Mouse (Mus musculus) cortical plate, adult 2 months (tissue): Measurements from ENCODE around the gene Il6st. TPM values are rescaled to one million over a fixed set of nuclear protein-coding genes. Genes with fewer than 3 reads are reported as not detected.
A peak's percentile ranks its signal among the peaks of the same experiment; 100 is the strongest.

Source experiments
- H3K27ac ChIP-seq: fragments of 200-500 bp; 2 replicates; pipeline ENCODE4 v1.5.1; 2012; ENCODE audit warnings: low read length, control low read depth, inconsistent platforms; ENCODE audit not compliant: insufficient read depth
- H3K4me1 ChIP-seq: fragments of 200-500 bp; 2 replicates; pipeline ENCODE4 v1.6.1; 2011; ENCODE audit warnings: low read length; ENCODE audit not compliant: control insufficient read depth, insufficient read depth
- H3K4me3 ChIP-seq: fragments of 200-500 bp; 2 replicates; pipeline ENCODE4 v1.5.1; 2011; ENCODE audit warnings: mild to moderate bottlenecking, low read length, control low read depth; ENCODE audit not compliant: insufficient read depth
- CTCF ChIP-seq: fragments of 200-500 bp; IDR thresholded peaks from 2 replicates; pipeline ENCODE4 v1.5.1; 2011; ENCODE audit warnings: mild to moderate bottlenecking, control low read depth, low read length; ENCODE audit not compliant: insufficient read depth; ENCODE audit errors: extremely low read depth
- POLR2A ChIP-seq: fragments of 200-500 bp; IDR thresholded peaks from 2 replicates; pipeline ENCODE4 v1.6.1; 2011; ENCODE audit warnings: mild to moderate bottlenecking, low read length, control low read depth; ENCODE audit not compliant: insufficient read depth; ENCODE audit errors: extremely low read depth
- polyA plus RNA-seq: library from polyadenylated mRNA; depleted of rRNA; stranded (reverse); fragments of >200 nt; gene quantifications from 2 replicates; pipeline ENCODE4 v1.2.3, GENCODE M21; 2012

Il6st gene
- polyA plus RNA-seq, 1 experiment = 26.8 TPM

- H3K4me1 ChIP-seq = no peaks in the 10 kb centered on the region
- no peak overlapping the region for H3K27ac ChIP-seq
- no peak overlapping the region for H3K4me3 ChIP-seq
- no peak for TF ChIP-seq POLR2A
- TF ChIP-seq CTCF = no peak
Measured at GRCm38 (mm10) chr13:112492285-112492678, 28.4 kb downstream of the Il6st start.

GRCm38 (mm10) chr13:112494590-112494989 lies 30.7 kb downstream of the Il6st start:
- H3K4me1 ChIP-seq = no peaks in the 10 kb centered on the region
- no peak for TF ChIP-seq POLR2A
- no peak for TF ChIP-seq CTCF
- H3K27ac ChIP-seq = no peak overlapping the region
- H3K4me3 ChIP-seq = no peak overlapping the region

GRCm38 (mm10) chr13:112500027-112500426 lies 36.2 kb downstream of the Il6st start:
- TF ChIP-seq CTCF (no peak), POLR2A (no peak)
- H3K4me3 ChIP-seq = no peak overlapping the region
- H3K4me1 ChIP-seq = no peaks in the 10 kb centered on the region
- H3K27ac ChIP-seq = no peak overlapping the region

GRCm38 (mm10) chr13:112500466-112500865 lies 36.6 kb downstream of the Il6st start:
- TF ChIP-seq POLR2A = no peak
- no peak for TF ChIP-seq CTCF
- Histone ChIP-seq H3K27ac (no peak overlapping the region), H3K4me3 (no peak overlapping the region), H3K4me1 (no peaks in the 10 kb centered on the region)

GRCm38 (mm10) chr13:112503846-112504245 lies 40.0 kb downstream of the Il6st start:
- Histone ChIP-seq H3K4me1 (no peaks in the 10 kb centered on the region), H3K27ac (no peak overlapping the region), H3K4me3 (no peak overlapping the region)
- TF ChIP-seq CTCF (no peak), POLR2A (no peak)

GRCm38 (mm10) chr13:112505436-112505835 lies 41.6 kb downstream of the Il6st start:
- Histone ChIP-seq H3K27ac (no peak overlapping the region), H3K4me1 (no peaks in the 10 kb centered on the region), H3K4me3 (no peak overlapping the region)
- TF ChIP-seq CTCF (no peak), POLR2A (no peak)

- H3K4me1 ChIP-seq = no peaks in the 10 kb centered on the region
- no peak overlapping the region for H3K27ac ChIP-seq
- no peak for TF ChIP-seq POLR2A
- no peak for TF ChIP-seq CTCF
- H3K4me3 ChIP-seq = no peak overlapping the region
Measured at GRCm38 (mm10) chr13:112506766-112507165, 42.9 kb downstream of the Il6st start.

GRCm38 (mm10) chr13:112507691-112508090 lies 43.8 kb downstream of the Il6st start:
- no peak overlapping the region for H3K27ac ChIP-seq
- no peak overlapping the region for H3K4me3 ChIP-seq
- TF ChIP-seq CTCF (no peak), POLR2A (no peak)
- no peaks in the 10 kb centered on the region for H3K4me1 ChIP-seq

- Histone ChIP-seq H3K27ac (no peak overlapping the region), H3K4me3 (no peak overlapping the region), H3K4me1 (no peaks in the 10 kb centered on the region)
- TF ChIP-seq POLR2A = no peak
- no peak for TF ChIP-seq CTCF
Measured at GRCm38 (mm10) chr13:112508487-112508886, 44.6 kb downstream of the Il6st start.

- Histone ChIP-seq H3K27ac (no peak overlapping the region), H3K4me3 (no peak overlapping the region), H3K4me1 (no peaks in the 10 kb centered on the region)
- TF ChIP-seq CTCF (peak; percentile 96), POLR2A (no peak)
Measured at GRCm38 (mm10) chr13:112509465-112509864, 45.6 kb downstream of the Il6st start.

GRCm38 (mm10) chr13:112510437-112511212 lies 46.8 kb downstream of the Il6st start:
- H3K4me1 ChIP-seq = no peaks in the 10 kb centered on the region
- H3K4me3 ChIP-seq = no peak overlapping the region
- no peak overlapping the region for H3K27ac ChIP-seq
- TF ChIP-seq CTCF (no peak), POLR2A (no peak)
